Mouse (Mus musculus): Measurements from ENCODE around the gene Sept9. TPM values are rescaled to one million over a fixed set of nuclear protein-coding genes. Genes with fewer than 3 reads are reported as not detected.

Gene Sept9
- total RNA-seq, 2 experiments from 2014 or later: 65.0 to 69.0 TPM

- intact Hi-C loops (cut with DNase I): loop anchor here (5.0 kb wide), 1 partner anchor 456 kb away; no protein-coding TSS in a partner anchor
- DNase-seq (ENCODE audit: extremely low spot score in 1 of 2, low spot score in 2 of 2): no peak
Observed at GRCm38 (mm10) chr11:117366426-117366825, 167.0 kb downstream of the Sept9 start.

DNA sequence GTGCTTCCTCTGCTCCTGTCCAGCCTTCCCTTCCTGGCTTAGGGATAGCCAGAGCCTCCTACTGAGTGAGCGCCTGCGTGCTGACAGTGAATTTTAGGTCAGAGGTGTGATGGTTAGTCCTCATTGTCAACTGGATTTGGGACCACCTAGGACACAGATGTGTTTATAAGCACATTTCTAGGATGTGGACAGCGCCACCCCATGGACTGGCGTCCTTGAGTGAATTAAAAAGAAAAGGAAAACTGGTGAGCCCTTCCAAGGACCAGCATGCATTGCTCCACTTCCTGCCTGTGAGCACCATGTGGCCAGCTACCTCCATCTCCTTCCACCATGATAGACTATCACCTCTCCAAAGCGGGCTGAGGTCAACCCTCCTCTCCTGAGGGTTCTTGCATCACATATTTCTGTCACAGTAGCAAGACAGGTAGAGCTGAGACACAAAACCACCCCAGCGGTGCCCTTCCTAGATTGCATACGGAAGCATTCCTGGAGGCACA, 167.4 kb downstream of the Sept9 start:
- intact Hi-C loops (cut with DNase I): loop anchor here (5.0 kb wide), 1 partner anchor 455 kb away; no protein-coding TSS in a partner anchor
- DNase-seq (ENCODE audit: extremely low spot score in 1 of 2, low spot score in 2 of 2): no peak

DNA sequence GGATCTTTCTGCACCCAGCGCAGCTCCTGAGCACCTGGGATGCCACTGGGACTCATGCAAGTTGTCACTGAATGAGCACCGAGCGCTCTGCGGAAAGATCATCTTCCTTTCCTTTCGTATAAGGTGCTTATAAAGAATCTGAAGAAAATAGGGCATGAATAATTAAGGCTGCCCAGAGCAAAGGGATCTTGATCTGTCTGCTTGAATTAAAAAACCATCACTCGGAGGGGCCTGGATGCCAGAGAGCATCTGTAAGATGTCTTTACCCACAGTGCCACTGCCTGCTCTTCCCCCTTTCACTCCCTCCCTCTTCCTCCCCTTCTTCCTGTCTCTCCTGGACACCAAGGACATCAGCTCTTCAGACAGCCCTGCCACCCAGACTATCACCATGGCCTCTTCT, 168.5 kb downstream of the Sept9 start:
- DNase-seq (ENCODE audit: extremely low spot score in 1 of 2, low spot score in 2 of 2): no peak
- intact Hi-C loops (cut with DNase I): loop anchor here (5.0 kb wide), 1 partner anchor 454 kb away; no protein-coding TSS in a partner anchor

- no peak for DNase-seq (ENCODE audit: extremely low spot score in 1 of 2, low spot score in 2 of 2)
- intact Hi-C loops (cut with DNase I): loop anchor here (5.0 kb wide), 1 partner anchor 453 kb away; no protein-coding TSS in a partner anchor
Observed at GRCm38 (mm10) chr11:117369347-117369746, 169.9 kb downstream of the Sept9 start.

DNA sequence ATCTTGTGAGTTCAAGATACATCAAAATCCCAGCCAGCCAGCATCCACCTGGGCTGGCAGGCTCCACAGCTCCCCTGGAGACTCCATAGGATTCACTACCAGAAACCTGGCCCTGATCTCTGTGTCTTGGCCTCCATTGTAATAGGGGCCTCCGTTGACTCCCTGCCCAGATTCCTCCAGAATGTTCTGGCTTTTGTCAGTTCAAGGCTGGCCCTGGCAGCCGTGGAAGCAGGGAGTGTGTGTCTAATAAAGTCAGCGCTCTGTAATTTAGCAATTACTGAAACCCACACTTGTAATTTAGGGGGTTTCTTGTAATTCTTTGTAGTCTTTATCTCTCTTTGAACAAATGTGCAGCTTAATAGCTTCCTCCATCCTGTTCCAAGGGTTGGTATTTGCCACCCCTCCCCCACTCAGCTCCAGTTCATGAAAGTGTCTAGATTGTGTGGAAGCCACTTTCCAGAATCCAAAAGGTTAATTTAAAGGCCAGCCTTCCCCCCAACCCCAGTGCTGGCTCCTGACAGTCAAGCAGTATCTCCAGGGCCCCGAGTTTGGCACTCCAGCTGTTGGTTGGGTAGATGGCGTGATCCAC, 170.9 kb downstream of the Sept9 start:
- intact Hi-C loops (cut with DNase I): no loop called here
- no peak for DNase-seq (ENCODE audit: extremely low spot score in 1 of 2, low spot score in 2 of 2)

DNA sequence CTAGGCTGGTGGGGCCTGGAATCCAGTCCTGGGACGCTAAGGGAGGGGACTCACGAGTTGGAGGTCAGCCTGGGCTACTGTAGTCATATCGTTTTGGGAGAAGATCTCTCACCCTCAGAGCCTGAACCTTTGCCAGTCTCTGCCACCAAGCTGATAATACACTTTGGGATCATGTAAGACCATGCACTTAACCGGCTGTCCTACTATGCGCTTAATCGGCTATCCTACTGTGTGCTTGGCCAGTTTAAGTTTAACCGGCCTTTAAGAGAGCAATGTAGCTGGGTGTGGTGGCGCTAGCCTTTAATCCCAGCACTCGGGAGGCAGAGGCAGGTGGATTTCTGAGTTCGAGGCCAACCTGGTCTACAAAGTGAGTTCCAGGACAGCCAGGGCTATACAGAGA, 173.1 kb downstream of the Sept9 start:
- DNase-seq (ENCODE audit: extremely low spot score in 1 of 2, low spot score in 2 of 2): no peak

DNA sequence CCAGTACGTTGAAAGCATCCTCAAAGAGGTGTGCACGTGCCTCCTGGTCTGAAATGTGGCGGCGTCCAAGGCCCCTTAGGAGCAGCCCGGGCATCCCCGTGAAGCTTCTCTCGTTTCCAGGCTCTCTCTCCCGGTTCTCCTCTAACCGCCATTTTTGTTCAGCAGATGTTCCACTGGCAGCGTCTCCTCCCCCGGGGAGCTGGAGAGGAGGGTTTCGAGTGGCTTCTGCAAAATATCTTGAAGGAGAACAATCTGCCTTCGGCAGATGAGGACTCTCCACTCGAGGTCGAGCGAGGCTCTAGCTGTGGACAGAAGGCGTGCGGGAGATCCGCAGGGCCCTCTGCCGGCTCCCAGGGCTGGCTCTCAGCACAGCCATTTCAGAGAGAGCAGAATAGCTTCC, 173.7 kb downstream of the Sept9 start:
- intact Hi-C loops (cut with DNase I): no loop called here
- no peak for DNase-seq (ENCODE audit: extremely low spot score in 1 of 2, low spot score in 2 of 2)

More for the DNA sequence above, 173.1 kb downstream of the Sept9 start:
- intact Hi-C loops (cut with DNase I): no loop called here

- intact Hi-C loops (cut with DNase I): no loop called here
Observed at GRCm38 (mm10) chr11:117373870-117374269, 174.4 kb downstream of the Sept9 start.

GRCm38 (mm10) chr11:117374288-117374687, 174.8 kb downstream of the Sept9 start:
- intact Hi-C loops (cut with DNase I): no loop called here
- DNase-seq (ENCODE audit: extremely low spot score in 1 of 2, low spot score in 2 of 2): no peak

More at GRCm38 (mm10) chr11:117373870-117374269, 174.4 kb downstream of the Sept9 start:
- no peak for DNase-seq (ENCODE audit: extremely low spot score in 1 of 2, low spot score in 2 of 2)

DNA sequence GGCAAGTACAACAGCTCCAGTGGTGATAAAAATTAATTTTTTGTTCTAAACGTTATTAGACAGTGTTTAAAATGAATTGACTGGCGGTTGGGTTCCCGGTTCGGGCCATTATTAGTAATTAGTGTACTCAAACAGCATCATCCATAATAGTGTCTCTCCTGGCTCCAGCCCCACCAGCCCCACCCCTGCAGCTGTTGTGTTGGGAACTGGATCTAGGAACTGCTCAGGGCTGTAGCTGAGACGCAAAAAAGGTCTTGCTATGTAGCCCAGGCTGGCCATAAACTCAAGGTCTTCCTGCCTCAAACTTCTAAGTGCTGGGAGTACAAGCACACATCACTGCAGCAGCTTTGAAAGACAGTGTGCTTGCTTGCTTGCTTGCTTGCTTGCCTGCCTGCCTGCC, 180.3 kb downstream of the Sept9 start:
- intact Hi-C loops (cut with DNase I): no loop called here
- no peak for DNase-seq (ENCODE audit: extremely low spot score in 1 of 2, low spot score in 2 of 2)

DNA sequence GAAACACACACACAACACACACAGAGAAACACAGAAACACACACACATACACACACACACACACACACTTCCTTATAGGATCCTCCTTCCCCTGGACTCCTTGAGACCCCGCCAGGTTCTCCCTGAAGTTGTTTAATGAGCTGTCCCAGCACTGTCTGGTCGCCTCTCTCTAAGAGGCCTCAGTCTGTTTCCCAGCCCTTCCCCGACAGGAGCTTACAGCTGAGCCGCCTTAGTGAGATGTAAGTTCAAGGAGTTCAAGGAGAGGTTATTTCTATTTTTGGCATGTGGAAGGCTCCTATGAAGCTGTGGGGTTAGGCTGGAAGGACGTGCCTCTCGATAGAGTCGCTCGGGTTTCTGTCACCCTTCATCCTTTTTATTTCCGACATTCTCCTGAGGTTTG, 184.8 kb downstream of the Sept9 start:
- no peak for DNase-seq (ENCODE audit: extremely low spot score in 1 of 2, low spot score in 2 of 2)
- intact Hi-C loops (cut with DNase I): loop anchor here (2.0 kb wide), 1 partner anchor 441 kb away; the partner anchor contains the start of gene Afmid

DNA sequence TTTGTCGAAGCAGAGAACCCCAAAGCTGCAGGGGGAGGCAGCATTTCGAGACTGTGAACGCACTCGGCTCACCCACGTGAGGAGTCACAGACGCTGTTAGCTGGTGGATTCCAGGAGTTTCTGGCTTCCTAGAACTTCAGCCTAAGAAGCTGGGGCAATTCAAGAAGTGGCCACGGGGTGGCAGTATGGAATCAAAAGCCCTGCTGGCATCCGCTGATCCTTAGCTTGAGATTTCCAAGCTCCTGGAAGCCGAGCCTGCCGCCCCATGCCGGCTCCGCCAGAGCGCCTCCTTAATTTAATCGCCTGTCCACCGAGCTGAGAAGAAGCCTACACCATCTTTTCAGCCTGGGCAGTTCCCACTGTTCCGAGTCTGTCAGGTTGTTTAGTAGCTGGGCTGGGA, 185.4 kb downstream of the Sept9 start:
- intact Hi-C loops (cut with DNase I): loop anchor here (2.0 to 5.0 kb wide), 2 partner anchors 217 to 440 kb away; partner anchors contain the start of gene Afmid
- DNase-seq (ENCODE audit: extremely low spot score in 1 of 2, low spot score in 2 of 2): peak; percentile 87 to 91

GRCm38 (mm10) chr11:117385331-117386103, 186.1 kb downstream of the Sept9 start:
- DNase-seq (ENCODE audit: extremely low spot score in 1 of 2, low spot score in 2 of 2): no peak
- intact Hi-C loops (cut with DNase I): loop anchor here (2.0 to 5.0 kb wide), 2 partner anchors 217 to 439 kb away; partner anchors contain the start of gene Afmid

GRCm38 (mm10) chr11:117387241-117387640, 187.8 kb downstream of the Sept9 start:
- no peak for DNase-seq (ENCODE audit: extremely low spot score in 1 of 2, low spot score in 2 of 2)
- intact Hi-C loops (cut with DNase I): loop anchor here (5.0 kb wide), 1 partner anchor 215 kb away; no protein-coding TSS in a partner anchor

DNA sequence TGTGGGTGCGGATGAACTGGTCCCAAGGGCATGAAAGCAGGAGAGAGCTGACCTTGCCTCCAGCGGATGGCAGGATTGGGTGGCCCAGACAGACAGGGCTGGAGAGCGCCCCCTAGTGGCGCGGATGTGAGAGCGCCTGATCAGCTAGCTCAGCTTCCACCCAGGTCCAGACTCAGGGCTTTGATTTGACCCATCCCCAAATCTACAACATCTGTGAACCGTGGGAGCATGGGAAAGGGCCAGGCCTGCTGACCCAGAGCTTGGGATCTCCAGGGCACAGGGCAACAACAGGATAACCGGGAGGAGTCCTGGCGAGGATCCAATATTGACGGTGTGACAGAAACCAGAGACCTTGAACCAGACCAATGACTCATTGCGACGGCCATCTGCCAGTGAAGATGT, 190.5 kb downstream of the Sept9 start:
- intact Hi-C loops (cut with DNase I): loop anchor here (5.0 kb wide), 2 partner anchors 147 to 262 kb away; partner anchors contain the start of gene Tnrc6c
- DNase-seq (ENCODE audit: extremely low spot score in 1 of 2, low spot score in 2 of 2): peak in 1 of 2 experiments; percentile 76

- DNase-seq (ENCODE audit: extremely low spot score in 1 of 2, low spot score in 2 of 2): no peak
- intact Hi-C loops (cut with DNase I): loop anchor here (5.0 kb wide), 2 partner anchors 146 to 261 kb away; partner anchors contain the start of gene Tnrc6c
Observed at GRCm38 (mm10) chr11:117390774-117391534, 191.5 kb downstream of the Sept9 start.

DNA sequence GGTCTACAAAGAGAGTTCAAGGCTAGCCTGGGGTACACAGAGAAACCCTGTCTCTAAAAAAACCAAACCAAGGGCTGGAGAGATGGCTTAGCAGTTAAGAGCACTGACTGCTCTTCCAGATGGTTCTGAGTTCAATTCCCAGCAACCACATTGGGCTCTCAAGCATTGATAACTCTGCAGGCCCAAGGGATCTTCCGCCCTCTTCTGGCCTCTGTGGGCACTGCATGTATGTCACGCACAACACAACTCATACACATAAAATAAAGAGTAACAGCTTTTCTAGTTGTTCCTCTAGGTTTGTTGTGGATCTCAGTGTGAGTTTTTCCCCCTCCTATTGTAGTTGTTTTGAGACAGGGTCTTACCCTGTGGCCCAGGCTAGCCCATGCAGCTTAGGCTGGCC, 192.8 kb downstream of the Sept9 start:
- intact Hi-C loops (cut with DNase I): loop anchor here (5.0 kb wide), 2 partner anchors 145 to 260 kb away; partner anchors contain the start of gene Tnrc6c
- no peak for DNase-seq (ENCODE audit: extremely low spot score in 1 of 2, low spot score in 2 of 2)

- no peak for DNase-seq (ENCODE audit: extremely low spot score in 1 of 2, low spot score in 2 of 2)
- intact Hi-C loops (cut with DNase I): loop anchor here (5.0 kb wide), 2 partner anchors 144 to 259 kb away; partner anchors contain the start of gene Tnrc6c
Observed at GRCm38 (mm10) chr11:117393715-117394114, 194.3 kb downstream of the Sept9 start.

Measured in left cerebral cortex, postnatal 10 days (tissue).